Mouse (Mus musculus) spleen, adult 12 weeks (tissue): Measurements from ENCODE around the gene Ddx6.
"Not testable (repeated sequence)": the region's sequence is repeated elsewhere in the genome, so short reads cannot be mapped to it uniquely, and the experiment has no call there.

Experiments used
- DNase-seq: peaks from one replicate; pipeline ENCODE4 v3.0.0; 2022; ENCODE audit warnings: low spot score

The Ddx6 gene

DNA sequence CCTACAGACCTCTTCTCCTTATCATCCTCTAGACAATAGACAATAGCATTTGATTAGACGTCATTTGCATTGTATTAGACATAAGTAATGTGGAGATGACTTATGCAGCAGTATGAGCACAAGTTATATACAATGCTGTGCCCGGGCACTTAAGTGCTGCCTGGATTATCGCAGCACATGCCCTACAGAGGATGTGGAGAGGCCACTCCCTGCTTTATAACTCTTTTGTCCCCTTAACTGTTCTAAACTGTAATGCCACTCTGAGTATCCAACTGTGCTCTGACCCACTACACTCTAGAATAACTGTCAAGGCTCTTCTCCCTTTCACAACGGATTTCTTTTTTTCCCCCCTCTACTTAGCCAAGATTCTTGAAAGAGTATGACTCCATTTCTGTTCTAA, 10.8 kb upstream of the Ddx6 start:
- no peak for DNase-seq

DNA sequence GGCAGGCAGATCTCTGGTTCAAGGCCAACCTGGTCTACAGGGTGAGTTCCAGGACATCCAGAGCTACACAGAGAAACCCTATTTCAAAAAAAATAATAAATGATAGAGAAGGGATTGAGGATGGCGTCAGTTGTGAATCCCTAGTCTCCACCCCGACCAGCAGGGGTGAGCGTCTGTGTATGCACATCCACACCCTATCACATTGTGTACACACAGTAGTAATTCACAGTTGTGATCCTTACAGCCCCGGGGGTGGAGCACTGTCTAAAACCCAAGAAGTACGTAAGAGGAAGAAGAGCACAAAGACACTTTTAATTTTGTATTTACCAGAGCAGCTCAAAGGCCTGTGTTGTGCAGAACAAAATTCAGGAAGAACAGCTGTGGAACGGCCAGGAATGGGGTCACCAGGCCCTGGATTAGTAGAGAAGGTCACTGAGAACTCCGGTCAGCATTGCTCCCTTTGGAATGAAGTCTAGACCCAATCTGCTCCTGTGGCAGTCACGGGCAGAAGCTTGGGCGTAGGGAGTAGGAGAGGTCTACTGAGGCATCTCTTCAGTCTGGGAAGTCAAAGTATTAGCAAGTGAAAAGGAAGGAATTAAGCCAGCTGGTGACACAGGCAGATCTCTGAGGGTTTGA, 9.7 kb upstream of the Ddx6 start:
- no peak for DNase-seq

DNA sequence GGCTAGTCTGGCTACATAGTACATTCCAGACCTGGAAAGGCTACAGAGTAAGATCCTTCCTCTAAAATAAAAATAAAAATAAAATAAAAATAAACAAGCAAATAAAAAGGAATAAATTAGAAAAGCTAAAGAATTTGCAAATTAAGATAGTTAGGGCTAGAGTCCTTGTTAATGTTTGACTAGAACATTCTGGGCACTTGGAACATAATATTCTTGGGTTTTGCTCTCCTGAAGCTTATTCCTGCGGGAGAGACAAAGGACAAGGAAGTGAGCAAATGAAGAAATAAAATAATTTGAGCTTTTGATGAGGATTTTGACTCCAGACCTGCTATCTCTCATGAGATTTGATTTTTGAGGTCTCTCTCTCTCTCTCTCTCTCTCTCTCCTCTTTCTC, 9.2 kb upstream of the Ddx6 start:
- DNase-seq = no peak

DNA sequence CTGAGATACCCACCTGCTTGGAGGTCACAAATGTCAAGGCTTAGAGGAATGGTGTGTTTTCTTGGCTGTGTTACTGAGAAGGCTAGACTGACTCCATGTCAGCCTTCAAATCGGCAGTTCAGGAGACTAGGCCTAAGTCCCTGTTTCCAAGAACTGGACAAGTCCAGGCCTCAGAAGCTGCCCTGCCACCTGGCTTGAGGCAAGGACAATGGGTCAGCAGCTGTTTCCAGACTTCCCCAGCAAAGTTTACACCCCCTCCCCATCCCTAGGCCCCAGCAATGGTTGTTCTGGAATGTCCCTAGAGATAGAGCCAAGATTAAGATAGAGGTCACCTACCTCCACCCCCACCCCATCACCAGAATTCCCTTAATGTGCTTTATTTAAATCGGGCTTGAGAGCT, 7.0 kb upstream of the Ddx6 start:
- no peak for DNase-seq

DNA sequence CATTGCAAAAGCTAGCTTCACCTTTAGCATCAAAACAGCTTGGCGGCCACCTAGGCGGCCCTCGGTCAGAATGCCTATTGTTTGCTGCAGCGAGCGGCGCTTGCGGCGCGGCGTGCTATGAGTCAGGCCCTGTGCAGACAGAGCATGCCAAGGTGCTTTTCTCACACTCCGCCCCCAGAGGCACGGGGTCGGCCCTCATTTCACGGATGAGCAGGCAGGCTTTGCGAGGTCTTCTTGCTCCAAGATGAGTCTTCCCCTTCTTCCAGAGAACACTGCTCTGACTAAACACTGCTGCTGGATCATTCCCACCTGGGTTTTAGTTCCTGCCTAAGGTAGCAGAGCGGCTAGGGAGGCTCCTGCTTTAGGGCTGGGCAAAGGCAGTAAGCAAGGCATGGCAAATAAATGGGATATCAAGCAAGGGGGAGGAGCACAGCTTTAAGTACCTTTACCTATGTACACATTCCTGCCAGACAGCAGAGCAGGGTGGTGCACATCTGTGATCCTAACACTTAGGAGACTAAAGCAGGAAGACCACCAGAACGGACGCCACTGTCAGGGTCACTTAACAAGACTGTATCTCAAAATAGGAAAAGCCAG, 5.7 kb upstream of the Ddx6 start:
- DNase-seq = no peak

DNA sequence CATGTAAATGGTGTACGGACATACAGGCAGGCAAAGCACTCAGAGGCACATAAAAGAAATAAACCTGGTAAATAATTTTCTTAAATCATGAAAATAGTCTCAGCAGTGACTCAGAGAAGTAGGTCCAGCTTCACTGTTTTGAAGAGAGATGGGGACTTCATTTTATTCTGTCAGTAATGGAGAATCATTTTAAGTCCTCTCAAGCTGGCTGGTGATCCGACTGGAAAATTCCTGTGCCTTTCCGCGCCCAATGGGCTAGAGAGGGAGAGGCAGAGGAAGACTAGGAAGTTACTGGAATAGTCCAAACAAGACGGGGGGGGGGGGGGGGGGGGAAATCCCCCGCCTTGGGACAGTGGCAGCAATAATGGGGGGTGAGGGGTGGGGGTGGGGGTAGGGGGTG, 5.1 kb upstream of the Ddx6 start:
- DNase-seq = no peak

DNA sequence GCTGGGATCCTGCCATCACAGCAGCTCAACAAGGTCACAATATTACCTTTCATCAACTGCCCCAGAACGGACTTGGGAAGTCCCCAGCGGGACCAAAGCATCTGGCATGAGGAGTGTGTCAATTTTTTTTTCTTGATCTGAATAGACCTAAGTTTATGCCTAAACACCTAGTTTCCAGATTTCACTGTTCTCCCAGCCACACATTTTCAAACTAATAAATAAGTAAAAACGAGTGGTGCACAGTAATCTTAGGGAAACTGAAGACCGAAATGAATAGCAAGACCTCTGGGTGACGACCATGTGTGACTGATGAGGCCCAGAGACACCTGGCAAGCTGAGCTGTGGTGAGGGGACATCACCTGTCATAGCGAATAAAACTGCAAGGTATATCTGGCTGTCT, 3.9 kb upstream of the Ddx6 start:
- no peak for DNase-seq

DNA sequence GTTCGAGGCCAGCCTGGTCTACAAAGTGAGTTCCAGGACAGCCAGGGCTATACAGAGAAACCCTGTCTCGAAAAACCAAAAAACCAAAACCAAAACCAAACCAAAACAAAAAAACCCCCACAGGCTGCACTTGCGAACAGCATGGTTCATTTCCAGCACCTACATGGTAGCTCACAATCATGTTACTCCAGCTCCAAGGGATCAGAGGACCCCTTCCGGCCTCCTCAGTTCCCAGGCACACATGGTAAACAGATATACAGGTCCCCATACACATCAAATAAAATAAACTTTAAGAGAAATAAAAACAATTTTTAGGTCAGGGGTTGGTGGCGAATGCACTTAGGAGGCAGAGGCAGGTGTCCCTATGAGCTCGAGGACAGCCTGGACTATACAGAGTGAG, 1.9 kb upstream of the Ddx6 start:
- no peak for DNase-seq

DNA sequence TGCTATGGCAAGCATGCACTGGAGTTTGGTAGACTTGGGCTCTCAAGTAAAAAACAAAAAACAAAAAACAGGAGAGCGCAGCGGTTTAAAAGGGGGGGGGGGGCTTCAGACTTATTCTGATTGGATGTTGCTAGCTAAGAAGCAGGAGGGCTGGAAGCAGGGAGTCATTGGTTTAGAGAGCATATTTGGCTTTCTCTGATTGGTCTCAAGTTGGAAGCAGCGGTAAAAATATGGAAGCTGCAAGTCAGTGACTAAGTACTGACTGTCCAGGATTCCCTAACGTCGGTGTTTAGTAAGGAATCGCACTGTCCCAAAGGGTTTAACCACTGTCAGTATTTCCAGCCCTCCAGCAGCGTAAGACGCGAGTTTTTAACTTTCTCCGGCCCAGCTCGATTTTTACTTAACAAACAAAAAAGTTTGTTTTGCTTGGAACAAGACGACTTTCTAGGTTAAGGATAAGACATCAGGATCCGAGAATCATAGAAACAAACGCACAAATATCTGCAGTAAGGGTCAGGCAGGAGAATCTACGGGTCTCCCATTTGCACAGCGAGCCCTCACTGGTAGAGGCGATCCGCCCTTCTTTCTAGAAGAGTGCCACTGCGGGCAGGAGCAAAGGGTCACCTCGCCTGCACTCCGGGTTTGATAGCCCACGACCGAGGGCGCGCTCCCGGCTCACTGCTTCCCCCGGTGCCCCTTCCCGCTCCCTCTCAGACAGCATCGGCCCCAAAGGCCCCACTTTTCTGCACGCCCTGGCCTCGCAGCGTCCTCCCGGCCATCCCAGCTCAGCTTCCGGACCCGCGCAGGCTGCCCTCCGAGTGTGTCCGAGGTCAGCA, 1.0 kb upstream of the Ddx6 start:
- DNase-seq = peak; percentile 30

DNA sequence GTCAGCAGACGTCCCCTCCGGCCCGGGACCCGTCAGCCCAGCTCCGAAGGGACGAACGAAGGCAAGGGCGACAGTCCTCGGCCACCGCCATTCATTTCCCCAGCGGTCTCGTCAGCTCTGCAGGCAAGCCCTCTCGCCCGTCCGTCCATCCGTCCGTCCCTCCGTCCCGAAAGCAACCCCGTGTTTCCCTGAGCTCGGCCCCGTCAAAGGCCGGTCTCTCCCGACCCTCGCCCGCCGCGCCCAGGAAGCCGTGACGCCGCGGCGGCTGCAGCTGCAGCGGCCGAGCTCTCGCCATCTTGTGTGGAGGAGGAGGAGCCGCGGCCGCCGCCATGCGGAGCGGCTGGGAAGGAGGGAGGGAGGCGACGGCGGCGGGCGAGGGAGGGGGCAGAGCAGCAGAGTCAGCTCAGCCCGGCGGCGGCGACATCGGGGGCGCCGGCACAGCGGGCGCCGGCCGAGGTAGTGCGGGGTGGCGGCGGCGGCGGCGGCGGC, 358 bp upstream of the Ddx6 start:
- DNase-seq = peak; percentile 55

DNA sequence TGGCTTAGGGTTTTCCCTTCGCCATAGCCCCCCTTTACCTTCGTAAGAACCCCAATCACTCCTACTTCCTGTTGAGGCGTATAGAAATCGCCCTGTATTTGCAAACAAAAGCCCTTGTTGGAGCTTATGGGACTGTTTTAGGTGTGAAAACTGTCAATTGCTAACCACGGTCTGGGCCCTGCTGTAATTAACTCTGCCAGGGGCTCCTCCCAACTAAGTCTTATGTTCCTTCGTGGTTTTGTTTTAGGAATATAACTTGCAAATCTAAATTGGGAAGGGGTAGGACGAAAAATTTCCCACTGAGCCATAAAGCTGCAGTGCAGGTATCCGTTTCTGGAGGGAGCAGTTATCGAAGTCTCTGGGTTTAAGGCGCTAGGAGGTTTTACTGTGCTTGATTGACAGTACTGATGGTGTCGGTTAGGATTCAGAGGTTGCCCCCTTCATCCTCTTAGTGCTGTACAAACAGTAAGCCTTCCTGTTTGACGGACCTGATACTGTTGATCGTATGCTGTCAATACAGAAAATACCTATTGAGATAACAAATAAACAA, 999 bp downstream of the Ddx6 start:
- DNase-seq = no peak

DNA sequence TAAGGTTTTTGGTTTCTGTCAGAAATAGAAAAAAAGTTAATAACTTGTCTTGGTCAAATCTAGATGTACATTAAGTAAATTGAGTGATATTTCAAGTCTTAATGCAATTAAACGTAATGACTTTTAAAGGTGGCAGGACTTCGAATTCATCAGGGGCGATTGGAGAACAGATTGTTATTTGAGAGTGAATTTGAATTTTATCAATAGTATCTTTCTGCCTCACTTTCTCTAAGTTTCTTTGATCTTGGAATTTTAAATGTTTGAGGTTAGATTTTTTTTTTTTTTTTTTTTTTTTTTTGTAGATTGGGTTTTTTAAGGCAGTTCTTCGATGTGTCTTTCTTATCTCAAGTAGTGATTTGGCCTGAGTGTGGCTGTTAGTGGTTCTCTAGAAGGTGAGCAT, 2.0 kb downstream of the Ddx6 start:
- DNase-seq = no peak

DNA sequence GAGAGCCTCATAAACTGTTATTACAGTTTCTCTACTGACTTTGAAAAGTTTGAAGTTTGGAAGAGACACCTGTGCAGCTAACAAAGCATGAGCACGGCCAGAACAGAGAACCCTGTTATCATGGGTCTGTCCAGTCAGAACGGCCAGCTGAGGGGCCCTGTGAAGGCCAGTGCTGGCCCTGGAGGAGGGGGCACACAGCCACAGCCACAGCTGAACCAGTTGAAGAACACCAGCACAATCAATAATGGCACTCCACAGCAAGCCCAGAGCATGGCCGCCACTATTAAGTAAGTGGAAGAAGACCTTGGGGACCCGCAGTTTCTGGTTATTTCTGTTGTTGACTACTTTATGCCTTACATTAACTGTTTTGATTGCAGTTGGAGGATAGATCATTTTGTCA, 2.6 kb downstream of the Ddx6 start:
- no peak for DNase-seq

DNA sequence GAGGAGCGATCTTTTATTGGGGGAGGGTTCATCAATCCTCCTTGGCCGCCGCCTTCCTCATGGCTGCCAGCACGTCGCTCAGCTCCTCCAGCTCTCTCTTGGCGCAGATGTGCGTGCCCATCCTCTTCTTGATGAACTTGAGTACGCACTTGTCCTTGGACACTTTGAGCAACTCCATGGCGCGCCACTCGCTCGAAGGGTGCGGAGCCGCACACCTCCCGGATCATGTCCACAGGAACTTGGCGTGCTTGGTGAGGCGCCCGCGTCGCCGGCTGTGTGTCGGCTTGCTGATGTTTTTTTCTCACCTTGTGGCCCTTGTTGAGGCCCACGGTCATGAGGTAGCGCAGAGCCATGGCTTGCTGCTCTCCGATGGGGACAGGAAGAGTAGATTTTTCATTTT, 5.7 kb downstream of the Ddx6 start:
- DNase-seq = no peak

DNA sequence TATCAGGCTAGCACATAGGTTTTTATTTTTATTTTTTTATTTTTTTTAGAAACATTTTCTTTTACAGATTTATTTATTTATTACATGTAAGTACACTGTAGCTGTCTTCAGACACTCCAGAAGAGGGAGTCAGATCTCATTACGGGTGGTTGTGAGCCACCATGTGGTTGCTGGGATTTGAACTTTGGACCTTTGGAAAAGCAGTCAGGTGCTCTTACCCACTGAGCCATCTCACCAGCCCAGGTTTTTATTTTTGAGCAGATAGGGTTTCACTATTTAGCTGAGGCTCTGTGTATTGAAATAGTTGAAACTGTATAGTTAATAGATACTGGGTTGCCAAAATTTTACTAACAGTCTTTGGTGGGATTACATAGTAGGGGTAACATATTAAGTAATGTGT, 8.4 kb downstream of the Ddx6 start:
- not testable (repeated sequence) for DNase-seq

DNA sequence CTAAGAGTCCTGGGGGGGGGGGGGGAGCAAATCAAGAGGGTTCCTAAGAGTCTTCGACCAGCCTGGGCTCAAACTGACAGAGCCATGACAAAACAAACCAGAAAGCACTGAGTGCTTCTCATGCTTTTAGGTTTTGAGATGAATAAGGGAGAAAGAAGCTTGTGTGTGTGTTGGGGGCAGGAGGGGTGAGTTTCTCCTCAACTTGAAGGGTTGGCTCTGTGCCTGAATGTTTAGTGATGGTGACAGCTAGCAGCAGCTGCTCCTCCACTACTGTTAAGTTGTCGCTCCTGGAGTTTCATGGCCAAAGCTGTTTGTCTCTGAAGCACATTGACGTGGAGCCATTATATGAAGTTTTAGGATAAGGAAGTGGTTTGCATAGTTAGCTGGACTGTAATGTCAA, 16.4 kb downstream of the Ddx6 start:
- DNase-seq = no peak

DNA sequence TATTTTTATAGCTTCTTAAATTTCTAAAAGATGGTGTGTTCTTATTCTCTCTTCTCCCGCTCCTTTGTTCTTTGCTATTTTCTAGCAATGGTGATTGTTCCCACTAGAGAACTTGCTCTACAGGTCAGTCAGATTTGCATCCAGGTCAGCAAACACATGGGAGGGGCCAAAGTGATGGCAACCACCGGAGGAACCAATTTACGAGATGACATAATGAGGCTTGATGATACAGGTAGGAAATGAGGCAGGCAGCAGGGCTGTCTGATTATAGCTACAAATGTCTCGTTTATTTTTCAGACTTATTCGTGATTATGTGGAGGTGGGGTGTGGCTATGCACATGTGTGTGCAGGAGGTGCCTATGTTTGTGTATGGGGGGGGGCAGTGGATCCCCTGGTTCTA, 19.7 kb downstream of the Ddx6 start:
- DNase-seq = no peak

DNA sequence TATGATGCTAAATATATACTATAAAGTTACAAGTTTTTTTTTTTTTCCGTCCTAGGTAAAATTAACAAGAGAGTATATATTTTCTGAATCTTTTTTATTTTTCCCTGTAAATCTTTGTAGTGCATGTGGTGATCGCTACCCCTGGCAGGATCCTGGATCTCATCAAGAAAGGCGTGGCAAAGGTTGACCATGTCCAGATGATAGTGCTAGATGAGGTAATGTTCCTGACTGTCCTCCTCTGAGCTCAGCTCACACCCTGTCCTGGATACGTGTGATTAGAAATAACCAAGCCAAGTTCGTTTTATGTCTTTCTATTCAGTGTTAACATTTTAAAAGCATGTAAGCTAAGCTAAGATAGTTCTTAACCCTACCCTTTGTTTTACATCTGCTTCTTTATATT, 21.6 kb downstream of the Ddx6 start:
- DNase-seq = no peak

DNA sequence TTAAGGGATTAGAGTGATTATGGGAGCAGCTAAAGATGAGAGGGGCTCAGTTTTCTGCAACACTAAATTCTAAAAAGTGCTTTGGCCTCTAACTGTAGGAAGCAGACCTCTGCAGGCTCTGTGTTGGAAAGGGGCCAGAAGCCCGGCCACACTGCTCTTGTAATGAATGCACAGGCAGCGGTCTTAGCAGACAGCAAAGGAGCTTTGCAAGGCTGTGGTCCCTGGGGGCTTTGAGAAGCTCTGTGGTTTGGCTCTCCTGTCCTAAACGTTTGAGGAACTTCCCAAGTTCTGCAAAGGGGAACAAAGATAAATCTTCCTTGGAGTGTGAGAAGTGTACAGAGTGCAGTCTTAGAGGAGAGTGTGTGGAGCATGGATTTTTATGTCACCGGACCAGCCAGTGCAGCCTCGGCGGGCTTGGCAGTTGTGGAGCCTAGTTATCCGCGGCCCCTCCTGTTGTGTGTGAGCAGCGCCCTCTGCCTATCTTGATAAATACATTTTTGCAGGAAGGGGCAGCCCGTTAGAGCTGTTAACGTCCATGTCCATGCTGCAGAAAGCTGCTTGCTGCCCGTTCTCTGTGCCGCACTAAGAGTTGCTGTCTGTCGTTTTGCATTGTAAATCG, 33.0 kb downstream of the Ddx6 start:
- DNase-seq = no peak

DNA sequence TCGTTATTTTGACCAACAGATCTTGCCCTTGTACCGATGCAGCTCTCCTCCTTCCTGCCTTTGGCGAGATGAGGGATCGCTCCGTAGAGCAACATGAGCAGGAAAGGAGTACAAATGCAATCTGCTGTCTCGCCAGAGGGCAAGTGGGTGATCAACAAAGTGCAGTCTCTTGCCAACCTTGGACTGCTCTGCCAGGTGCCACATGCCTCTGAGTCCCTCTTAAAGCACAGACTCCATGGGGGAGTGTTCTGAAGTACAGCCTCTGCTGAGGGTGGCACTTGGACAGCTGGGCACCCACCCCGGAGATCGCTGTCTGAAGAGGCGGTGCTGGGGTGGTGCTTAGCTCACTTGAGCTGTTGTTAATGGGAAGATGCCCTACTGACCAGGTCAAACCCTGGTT, 34.0 kb downstream of the Ddx6 start:
- DNase-seq = not testable (repeated sequence)

DNA sequence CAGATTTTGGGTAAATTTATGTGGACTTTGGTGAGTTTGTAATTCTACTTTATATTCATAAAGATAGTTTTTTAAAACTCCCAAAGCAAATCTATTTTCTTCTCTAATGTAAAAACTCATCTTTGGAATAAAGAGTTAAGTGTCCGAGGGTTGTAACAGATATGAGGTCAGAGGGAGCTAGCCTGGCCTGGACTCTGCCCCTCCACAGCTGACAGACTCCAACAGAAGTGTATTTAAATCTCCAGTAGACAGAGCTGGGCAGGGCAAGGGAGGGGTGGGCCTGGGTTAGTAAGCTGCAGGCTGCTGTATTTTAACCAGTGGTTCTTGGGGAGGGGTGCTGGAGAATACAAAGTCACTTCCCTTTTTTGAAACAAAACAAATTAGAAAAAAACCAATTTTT, 35.3 kb downstream of the Ddx6 start:
- not testable (repeated sequence) for DNase-seq

DNA sequence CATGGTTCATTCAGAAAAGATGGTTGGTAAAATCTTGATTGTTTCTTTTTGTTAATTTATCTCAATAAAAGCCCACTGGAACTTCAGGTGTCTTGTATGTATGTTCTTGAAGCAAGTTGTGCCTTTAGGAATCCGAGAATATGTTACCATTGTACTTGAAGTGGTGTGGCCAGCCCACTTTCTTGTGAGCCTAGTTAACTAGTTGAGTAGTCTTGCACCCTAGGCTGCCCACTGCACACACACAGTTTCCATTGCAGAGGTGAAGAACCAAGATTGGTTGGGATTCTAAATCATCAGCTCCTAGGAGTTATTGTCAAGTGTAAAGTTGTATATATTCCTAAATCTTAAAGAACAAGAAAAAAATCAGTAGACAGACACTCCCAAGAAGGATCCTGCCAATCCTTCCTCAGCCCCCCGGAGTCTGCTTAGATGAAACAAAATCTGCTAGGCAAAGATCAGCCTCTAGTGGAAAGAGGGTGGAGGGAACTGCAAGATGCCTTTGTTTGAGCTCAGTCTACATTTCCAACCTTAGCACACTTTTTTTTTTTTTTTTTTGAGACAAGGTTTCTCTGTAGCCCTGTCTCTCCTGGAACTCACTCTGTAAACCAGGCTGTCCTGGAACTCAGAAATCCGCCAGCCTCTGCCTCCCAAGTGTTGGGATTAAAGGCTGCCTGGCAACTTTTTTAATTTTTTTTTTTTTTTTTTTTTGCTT, 36.1 kb downstream of the Ddx6 start:
- no peak for DNase-seq
